Mouse (Mus musculus) megakaryocyte, embryonic 14.5 days (primary cell): ENCODE results near the gene Fosb.

Experiments used
- FLI1 ChIP-seq: IDR thresholded peaks from 2 replicates; pipeline ENCODE4 v1.6.1; 2012; ENCODE audit warnings: low read length, inconsistent platforms, mixed read lengths
- GATA1 ChIP-seq: IDR thresholded peaks from 3 replicates; pipeline ENCODE4 v1.6.1; 2012; ENCODE audit warnings: mixed read lengths, low read length, inconsistent platforms, borderline replicate concordance

GRCm38 (mm10) chr7:19350221-19350620, 40.4 kb upstream of the Fosb start:
- no peak for TF ChIP-seq FLI1
- TF ChIP-seq GATA1 = no peak
